Mouse (Mus musculus): ENCODE results near the gene Olfr527.

The Olfr527 gene

GRCm38 (mm10) chr7:140333717-140334116 is at the start of gene Olfr527:
Gene Olfr527, plus strand, starts transcription at chr7:140334017.
- no peak for DNase-seq (ENCODE audit: low spot score)

GRCm38 (mm10) chr7:140295746-140296145 is 38.1 kb upstream of the Olfr527 start:
- DNase-seq (ENCODE audit: low spot score) = no peak

GRCm38 (mm10) chr7:140296876-140297275 is 36.9 kb upstream of the Olfr527 start:
- no peak for DNase-seq (ENCODE audit: low spot score)

- no peak for DNase-seq (ENCODE audit: low spot score)
Observed at GRCm38 (mm10) chr7:140299416-140299815, 34.4 kb upstream of the Olfr527 start.

- DNase-seq (ENCODE audit: low spot score) = no peak
Observed at GRCm38 (mm10) chr7:140319861-140320385, 13.9 kb upstream of the Olfr527 start.

- no peak for DNase-seq (ENCODE audit: low spot score)
Observed at GRCm38 (mm10) chr7:140320558-140320957, 13.3 kb upstream of the Olfr527 start, which contains the start of gene Olfr525. Gene Olfr525, plus strand, starts transcription at chr7:140320858.

GRCm38 (mm10) chr7:140321135-140321534 is 12.7 kb upstream of the Olfr527 start:
- no peak for DNase-seq (ENCODE audit: low spot score)

GRCm38 (mm10) chr7:140329766-140330304 is 4.0 kb upstream of the Olfr527 start:
- no peak for DNase-seq (ENCODE audit: low spot score)

- DNase-seq (ENCODE audit: low spot score) = no peak
Observed at GRCm38 (mm10) chr7:140361571-140361970, 27.8 kb downstream of the Olfr527 start, which contains the start of gene Olfr60. Gene Olfr60, minus strand, starts transcription at chr7:140361671.

GRCm38 (mm10) chr7:140374300-140374699 is 40.5 kb downstream of the Olfr527 start:
- DNase-seq (ENCODE audit: low spot score) = no peak

- no peak for DNase-seq (ENCODE audit: low spot score)
Observed at GRCm38 (mm10) chr7:140376231-140376630, 42.4 kb downstream of the Olfr527 start, which contains the start of gene Olfr530. Gene Olfr530, minus strand, starts transcription at chr7:140376331.

- DNase-seq (ENCODE audit: low spot score) = no peak
Observed at GRCm38 (mm10) chr7:140376911-140377310, 43.1 kb downstream of the Olfr527 start.
